Mouse (Mus musculus) kidney, adult 10 weeks (tissue): ENCODE data around the gene Ush1c. TPM values are rescaled to one million over a fixed set of nuclear protein-coding genes. Genes with fewer than 3 reads are reported as not detected.

Experiments used
- polyA plus RNA-seq: library from polyadenylated mRNA; stranded (reverse); fragments of 350-450 nt; fragmentation: Illumina TruSeq; extraction: RNeasy Lipid Tissue Mini Kit (QIAGEN cat#74804); gene quantifications from one replicate; pipeline ENCODE4 v1.2.3, GENCODE M21; 2014; ENCODE audit warnings: low read depth, low replicate concordance

The Ush1c gene
- polyA plus RNA-seq = 2.9 TPM

DNA sequence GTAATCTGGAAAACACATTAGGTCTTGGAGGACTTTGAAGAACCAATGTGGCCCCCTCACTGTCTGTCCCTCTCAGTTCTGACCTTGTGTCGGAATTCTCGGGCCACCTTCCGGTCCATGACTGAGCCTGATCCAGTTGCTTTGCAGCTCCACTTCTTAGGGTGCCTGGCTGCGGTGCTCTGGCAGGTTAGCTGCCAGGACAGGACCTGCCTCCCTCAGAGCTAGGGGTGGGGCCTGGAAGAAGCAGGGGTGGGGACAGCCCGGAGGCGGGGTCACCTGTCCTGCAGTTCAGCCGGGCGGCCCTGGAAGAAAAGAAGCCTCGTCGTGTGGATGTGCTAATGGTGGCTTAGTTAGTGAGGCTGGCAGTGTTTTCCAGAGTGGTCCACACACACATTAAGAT, at the start of gene Ush1c:
Gene Ush1c (minus strand): TSS at position 158 of the 400 bp plus-strand sequence.

GRCm38 (mm10) chr7:46240696-46241095, 2.4 kb upstream of the Ush1c start, which contains the start of gene Otog:
TSS of gene Otog (plus strand) at chr7:46240987.

GRCm38 (mm10) chr7:46179431-46180275, 58.6 kb downstream of the Ush1c start, which contains the start of gene Abcc8:
TSS of gene Abcc8 (minus strand) at chr7:46180033.

Other genes with a start within 250 kb of the Ush1c start
- not detected for gene Abcc6, start 208.2 kb downstream of the Ush1c start, polyA plus RNA-seq
- gene Nomo1, start 204.8 kb downstream of the Ush1c start, polyA plus RNA-seq = 3.2 TPM
- not detected for gene Kcnj11, start 137.7 kb downstream of the Ush1c start, polyA plus RNA-seq
- gene Abcc8, start 58.5 kb downstream of the Ush1c start, polyA plus RNA-seq = not detected
- not detected for gene Otog, start 2.5 kb upstream of the Ush1c start, polyA plus RNA-seq
- not detected for gene Myod1, start 138.0 kb upstream of the Ush1c start, polyA plus RNA-seq
- gene Kcnc1, start 158.0 kb upstream of the Ush1c start, polyA plus RNA-seq = not detected